In genomic region chr12:77667875-77668204, GRCm38 (mm10) we compare ENCODE assay signal across 9 mouse cellular contexts.
A peak's percentile ranks its signal among the peaks of the same experiment; 100 is the strongest.
DNase-seq lines count a peak whose midpoint lies in the region; ATAC-seq and TF ChIP-seq lines count a peak whose summit lies in the region.
"Had no signal": no experiment of that assay in that cellular context is flagged by ENCODE, and none has a peak within 500 bp of the region (broad histone marks: within the 10 kb centered on the region; RNA-seq: fewer than 3 reads in every experiment).

No protein-coding gene starts in this region.

- 5% methylated on average over 6 of the region's 6 CpGs for WGBS in intestine, postnatal 0 days
- WGBS in limb, embryonic 10.5 days = 0% methylated on average over 6 of the region's 6 CpGs

- peak; percentile 89 for TF ChIP-seq CTCF in intestine, postnatal 0 days (IDR thresholded peaks at IDR 0.05; ENCODE audit: low read depth)

- no peaks in the 10 kb centered on the region for H3K4me1 ChIP-seq in intestine, postnatal 0 days (replicated peaks; ENCODE audit: control insufficient read depth, insufficient read depth, low read length)
- peaks cover 11% of the 10 kb centered on the region for H3K4me1 ChIP-seq in limb, embryonic 10.5 days
- H3K4me1 ChIP-seq: stomach, embryonic 15.5 days had no signal

- H3K4me3 ChIP-seq in intestine, postnatal 0 days (ENCODE audit: low read depth, low read length) = no peak overlapping the region
- no peak overlapping the region for H3K4me3 ChIP-seq in limb, embryonic 10.5 days
- H3K4me3 ChIP-seq: stomach, embryonic 15.5 days had no signal

- no peaks in the 10 kb centered on the region for H3K9me3 ChIP-seq in intestine, postnatal 0 days (ENCODE audit: control insufficient read depth)
- no peaks in the 10 kb centered on the region for H3K9me3 ChIP-seq in limb, embryonic 10.5 days (replicated peaks)
- H3K9me3 ChIP-seq: stomach, embryonic 15.5 days had no signal

- peak; percentile 68 for DNase-seq in layer of hippocampus, adult 11-12 months (ENCODE audit: low spot score)
- no peak for DNase-seq in layer of hippocampus, adult 9-10 months (ENCODE audit: low spot score)
- DNase-seq in cerebellum, postnatal 10 days = peak; percentile 93 to 95
- peak; percentile 21 to 31 for DNase-seq in gastrocnemius, adult 8-10 months (ENCODE audit: low spot score in 2 of 2)
- peak; percentile 83 for DNase-seq in limb, embryonic 10.5 days (ENCODE audit: low spot score)
- DNase-seq in naive thymus-derived CD4-positive, alpha-beta T cell, adult 2 months (ENCODE audit: low read depth) = peak; percentile 83
- peak; percentile 44 to 83 for DNase-seq in spleen, postnatal 4 days (ENCODE audit: low spot score in 2 of 2)

- no peak overlapping the region for H3K27ac ChIP-seq in intestine, postnatal 0 days (ENCODE audit: low read depth, low read length)
- no peak overlapping the region for H3K27ac ChIP-seq in limb, embryonic 10.5 days
- H3K27ac ChIP-seq: stomach, embryonic 15.5 days had no signal

- H3K27me3 ChIP-seq in intestine, postnatal 0 days (replicated peaks; ENCODE audit: control insufficient read depth, insufficient read depth, low read length) = no peaks in the 10 kb centered on the region
- 0 out of 2 replicates have a peak, but pooled peaks cover 4% of the 10 kb centered on the region for H3K27me3 ChIP-seq in limb, embryonic 10.5 days (ENCODE audit: low read depth, poor library complexity, severe bottlenecking)
- H3K27me3 ChIP-seq: stomach, embryonic 15.5 days had no signal

- ATAC-seq in intestine, postnatal 0 days = no peak

- no peak overlapping the region for H3K4me2 ChIP-seq in intestine, postnatal 0 days (replicated peaks; ENCODE audit: low read depth)
- H3K4me2 ChIP-seq: stomach, embryonic 15.5 days had no signal

- no peaks in the 10 kb centered on the region for H3K36me3 ChIP-seq in intestine, postnatal 0 days (ENCODE audit: control insufficient read depth, insufficient read depth)
- no peaks in the 10 kb centered on the region for H3K36me3 ChIP-seq in limb, embryonic 10.5 days
- H3K36me3 ChIP-seq: stomach, embryonic 15.5 days had no signal

- H3K9ac ChIP-seq in intestine, postnatal 0 days (ENCODE audit: low read depth, low read length) = no peak overlapping the region
- H3K9ac ChIP-seq: stomach, embryonic 15.5 days had no signal
